In the genomic region with DNA sequence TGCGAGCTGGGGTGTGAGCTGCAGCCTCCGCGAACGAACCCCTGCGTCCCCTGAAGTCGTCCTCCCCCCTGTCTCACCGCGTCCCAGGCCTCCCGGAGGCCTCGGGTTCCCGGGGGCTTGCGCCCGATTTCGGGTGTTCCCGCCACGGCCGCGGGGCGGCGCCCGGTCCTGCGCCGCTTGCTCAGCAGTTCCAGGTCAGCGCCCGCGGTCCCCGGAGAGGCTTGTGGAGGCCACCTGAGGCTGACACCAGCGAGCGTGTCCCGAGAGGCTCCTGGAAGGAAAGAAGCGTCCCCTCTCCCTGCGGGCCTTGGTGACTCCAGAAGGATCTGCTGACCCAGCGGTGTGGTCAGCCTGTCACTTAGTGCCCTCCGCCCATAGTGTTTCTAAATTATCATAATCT, we compare ENCODE assay signal across 9 mouse cellular contexts. TPM values are rescaled to one million over a fixed set of nuclear protein-coding genes. Genes with fewer than 3 reads are reported as not detected.
A peak's percentile ranks its signal among the peaks of the same experiment; 100 is the strongest.
DNase-seq lines count a peak whose midpoint lies in the region; ATAC-seq and TF ChIP-seq lines count a peak whose summit lies in the region.
"Had no signal": no experiment of that assay in that cellular context is flagged by ENCODE, and none has a peak within 500 bp of the region (broad histone marks: within the 10 kb centered on the region; RNA-seq: fewer than 3 reads in every experiment).

No protein-coding gene starts in this region.

- no peak overlapping the region for H3K9ac ChIP-seq in lung, postnatal 0 days (replicated peaks; ENCODE audit: low read depth)

- no peaks in the 10 kb centered on the region for H3K36me3 ChIP-seq in lung, postnatal 0 days (ENCODE audit: insufficient read depth, low read length)

- H3K4me3 ChIP-seq in lung, postnatal 0 days (ENCODE audit: low read depth, low read length): no peak overlapping the region
- H3K4me3 ChIP-seq: erythroblast, embryonic 14.5 days had no signal

- peak; percentile 52 for TF ChIP-seq CTCF in lung, postnatal 0 days (IDR thresholded peaks at IDR 0.05)

- DNase-seq in lung, postnatal 0 days (ENCODE audit: low spot score): no peak
- DNase-seq in lung, postnatal 25 days (ENCODE audit: low spot score): no peak
- DNase-seq in embryo, embryonic 11 days: peak; percentile 70
- DNase-seq in induced T-regulatory cell, adult 2 months (ENCODE audit: low read depth): peak; percentile 34
- peak; percentile 52 for DNase-seq in mesoderm, embryonic 11.5 days (ENCODE audit: low read depth, low spot score)
- no peak for DNase-seq in layer of hippocampus, postnatal 10 days (ENCODE audit: low spot score in 2 of 2)

- 10% methylated on average over 34 of the region's 34 CpGs for WGBS in lung, postnatal 0 days

- no peaks in the 10 kb centered on the region for H3K27me3 ChIP-seq in lung, postnatal 0 days (replicated peaks; ENCODE audit: insufficient read depth, low read length)

- H3K4me1 ChIP-seq in lung, postnatal 0 days (ENCODE audit: insufficient read depth, low read depth, low read length): no peaks in the 10 kb centered on the region

- ATAC-seq in lung, postnatal 0 days: no peak
- no peak for ATAC-seq in monocyte, adult 5-6 weeks (replicated peaks; ENCODE audit: insufficient number of reproducible peaks, low FRiP score, low TSS enrichment, poor library complexity, severe bottlenecking)
- ATAC-seq in erythroblast, adult 5-6 weeks (replicated peaks; ENCODE audit: low FRiP score, poor library complexity, severe bottlenecking): no peak

- peak overlapping the region; percentile 29; the same call in 1 of the 2 replicates for H3K4me2 ChIP-seq in lung, postnatal 0 days (replicated peaks; ENCODE audit: low read depth, low read length)

- no peak for TF ChIP-seq EP300 in lung, postnatal 0 days (IDR thresholded peaks at IDR 0.05)

- no peaks in the 10 kb centered on the region for H3K9me3 ChIP-seq in lung, postnatal 0 days (ENCODE audit: low read length)

- H3K27ac ChIP-seq in lung, postnatal 0 days (ENCODE audit: low read length): no peak overlapping the region

RNA-seq across cellular contexts. Expression of a gene that starts 16.4 kb away (rescaled TPM):
- polyA plus RNA-seq in lung, postnatal 0 days (2015; fragmentation: Nextera tagmentation; extraction: Ambion mirVana): 0.15 TPM in 1 of 2 replicates, not detected in the other
- 1.6 TPM in 1 of 3 replicates, not detected in the others for total RNA-seq in monocyte, adult 5-6 weeks (2017)
- not detected in 2 replicates for total RNA-seq in erythroblast, adult 5-6 weeks (2015; ENCODE audit: low replicate concordance)
- total RNA-seq in erythroblast, adult 5-6 weeks (2017; ENCODE audit: low replicate concordance): not detected in 2 replicates
- not detected for total RNA-seq in layer of hippocampus, postnatal 10 days (2021)
- polyA plus RNA-seq: erythroblast, embryonic 14.5 days had no signal

RNA-seq across cellular contexts. Expression of a gene that starts 23.7 kb away (rescaled TPM):
- polyA plus RNA-seq in lung, postnatal 0 days (2015; fragmentation: Nextera tagmentation; extraction: Ambion mirVana): 28.5 and 30.4 TPM in 2 replicates
- total RNA-seq in monocyte, adult 5-6 weeks (2017): 56.5 to 59.0 TPM (median 58.3 TPM) in 3 replicates
- total RNA-seq in erythroblast, adult 5-6 weeks (2015; ENCODE audit: low replicate concordance): 5.0 and 7.5 TPM in 2 replicates
- total RNA-seq in erythroblast, adult 5-6 weeks (2017; ENCODE audit: low replicate concordance): 8.6 and 9.9 TPM in 2 replicates
- 10 to 100 TPM; 44.1 to 46.0 TPM for total RNA-seq in layer of hippocampus, postnatal 10 days (2021)

RNA-seq across cellular contexts. Expression of a gene that starts 49.5 kb away (rescaled TPM):
- polyA plus RNA-seq in lung, postnatal 0 days (2015; fragmentation: Nextera tagmentation; extraction: Ambion mirVana): 8.3 and 9.2 TPM in 2 replicates
- total RNA-seq in monocyte, adult 5-6 weeks (2017): 9.6 to 61.3 TPM (median 56.9 TPM) in 3 replicates
- 4.2 and 21.7 TPM in 2 replicates for total RNA-seq in erythroblast, adult 5-6 weeks (2015; ENCODE audit: low replicate concordance)
- total RNA-seq in erythroblast, adult 5-6 weeks (2017; ENCODE audit: low replicate concordance): 7.4 and 18.1 TPM in 2 replicates
- total RNA-seq in layer of hippocampus, postnatal 10 days (2021): 1 to 10 TPM; 3.6 to 4.6 TPM

RNA-seq across cellular contexts. Expression of a gene that starts 49.5 kb away (rescaled TPM):
- 4.9 and 5.7 TPM in 2 replicates for polyA plus RNA-seq in lung, postnatal 0 days (2015; fragmentation: Nextera tagmentation; extraction: Ambion mirVana)
- 1.6 to 4.3 TPM (median 2.9 TPM) in 3 replicates for total RNA-seq in monocyte, adult 5-6 weeks (2017)
- total RNA-seq in erythroblast, adult 5-6 weeks (2015; ENCODE audit: low replicate concordance): 2.9 and 9.2 TPM in 2 replicates
- 3.2 and 8.4 TPM in 2 replicates for total RNA-seq in erythroblast, adult 5-6 weeks (2017; ENCODE audit: low replicate concordance)
- total RNA-seq in layer of hippocampus, postnatal 10 days (2021): 1 to 10 TPM; 7.1 to 9.6 TPM

RNA-seq across cellular contexts. Expression of a gene that starts 54.5 kb away (rescaled TPM):
- not detected in 2 replicates for polyA plus RNA-seq in lung, postnatal 0 days (2015; fragmentation: Nextera tagmentation; extraction: Ambion mirVana)
- total RNA-seq in monocyte, adult 5-6 weeks (2017): not detected in 3 replicates
- not detected in 2 replicates for total RNA-seq in erythroblast, adult 5-6 weeks (2015; ENCODE audit: low replicate concordance)
- not detected in 2 replicates for total RNA-seq in erythroblast, adult 5-6 weeks (2017; ENCODE audit: low replicate concordance)
- total RNA-seq in layer of hippocampus, postnatal 10 days (2021): not detected
- polyA plus RNA-seq: erythroblast, embryonic 14.5 days had no signal

Comparison
In these comparisons a context has a peak if more than half of its experiments do, and no peak if none do; other contexts are left out.
1. DNase-seq: peak in embryo, embryonic 11 days (single experiment), induced T-regulatory cell, adult 2 months (single experiment) and mesoderm, embryonic 11.5 days (single experiment); none in lung, postnatal 0 days (single experiment), lung, postnatal 25 days (single experiment) and layer of hippocampus, postnatal 10 days (0 of 2).